Mouse (Mus musculus) stomach, embryonic 16.5 days (tissue): ENCODE results near the gene Galnt6. TPM values are rescaled to one million over a fixed set of nuclear protein-coding genes. Genes with fewer than 3 reads are reported as not detected.

Experiments
- ATAC-seq: fragments of 200-750 bp; cut with Nextera tagmentation; 2 replicates; pipeline ENCODE4 v1.8.0; 2017; ENCODE audit warnings: moderate number of reproducible peaks, moderate TSS enrichment; ENCODE audit not compliant: insufficient read depth, low FRiP score
- H3K27ac ChIP-seq: fragments of 300-500 bp; sonication (generic); 2 replicates; pipeline ENCODE4 v1.5.1; 2014; ENCODE audit warnings: low read length
- H3K27me3 ChIP-seq: fragments of 300-500 bp; sonication (generic); 2 replicates; pipeline ENCODE4 v1.6.1; 2014; ENCODE audit warnings: low read length, control low read depth, mixed read lengths; ENCODE audit not compliant: control insufficient read depth, insufficient read depth
- H3K36me3 ChIP-seq: fragments of 300-500 bp; sonication (generic); 2 replicates; pipeline ENCODE4 v1.6.1; 2014; ENCODE audit warnings: low read length; ENCODE audit not compliant: control insufficient read depth, insufficient read depth
- H3K4me1 ChIP-seq: fragments of 300-500 bp; sonication (generic); 2 replicates; pipeline ENCODE4 v1.6.1; 2014; ENCODE audit warnings: low read length, control low read depth, mixed read lengths; ENCODE audit not compliant: control insufficient read depth, insufficient read depth
- H3K4me2 ChIP-seq: fragments of 300-500 bp; sonication (generic); 2 replicates; pipeline ENCODE4 v1.6.1; 2014; ENCODE audit warnings: low read depth, low read length, mixed read lengths
- H3K4me3 ChIP-seq: fragments of 300-500 bp; sonication (generic); replicated peaks from 2 replicates; pipeline ENCODE4 v1.5.1; 2014; ENCODE audit warnings: mild to moderate bottlenecking, low read length
- H3K9ac ChIP-seq: fragments of 300-500 bp; sonication (generic); 2 replicates; pipeline ENCODE4 v1.6.1; 2014; ENCODE audit warnings: low read length
- H3K9me3 ChIP-seq: fragments of 300-500 bp; sonication (generic); replicated peaks from 2 replicates; pipeline ENCODE4 v1.6.1; 2016; ENCODE audit warnings: low read length, control low read depth; ENCODE audit not compliant: control insufficient read depth
- WGBS: fragments of 180-500 bp; shearing (Covaris S2); extraction: QIAGEN DNeasy Blood & Tissue Kit; methylation state at CpG from one replicate; pipeline ENCODE4 v1.1.7; 2014; 5-methylcytosine and 5-hydroxymethylcytosine counted together
- microRNA-seq: library from miRNA; unstranded; fragments of <30 nt; microRNA quantifications from one replicate; pipeline ENCODE4, GENCODE M21; 2016
- polyA plus RNA-seq: library from polyadenylated mRNA; unstranded; fragments of >200 nt; fragmentation: Nextera tagmentation; extraction: Ambion mirVana; gene quantifications from 2 replicates; pipeline ENCODE4 v1.2.1, GENCODE M21; 2015

The Galnt6 gene
- polyA plus RNA-seq, 1 experiment from 2014 or later = 6.9 TPM

DNA sequence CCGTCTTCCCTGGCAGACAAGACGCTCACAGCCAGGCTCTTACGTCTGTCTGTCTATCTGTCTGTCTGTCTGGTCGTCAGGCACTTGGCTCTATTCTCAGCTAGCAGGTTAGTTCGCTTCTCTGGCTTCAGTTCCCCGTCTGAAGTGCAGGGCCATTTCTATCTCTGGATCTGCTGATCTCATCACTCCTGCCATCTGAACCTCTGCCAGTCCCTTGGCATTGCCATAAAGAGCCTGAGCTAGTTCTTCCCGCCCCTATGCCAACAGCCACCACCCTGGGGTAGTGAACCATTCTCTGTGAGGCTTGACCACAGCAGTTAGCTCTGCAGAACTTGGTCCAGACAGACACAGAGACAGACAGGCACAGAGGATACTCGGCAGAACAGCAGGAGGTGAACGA, 68.9 kb downstream of the Galnt6 start:
- no peak overlapping the region for H3K4me2 ChIP-seq
- H3K27me3 ChIP-seq = no peaks in the 10 kb centered on the region
- H3K36me3 ChIP-seq = no peaks in the 10 kb centered on the region
- no peak overlapping the region for H3K27ac ChIP-seq
- no peak overlapping the region for H3K9ac ChIP-seq
- ATAC-seq = no peak
- no peaks in the 10 kb centered on the region for H3K9me3 ChIP-seq
- 0 out of 2 replicates have a peak, but pooled peaks cover 6% of the 10 kb centered on the region for H3K4me1 ChIP-seq
- H3K4me3 ChIP-seq = no peak overlapping the region
- 83% methylated on average over 9 of the region's 9 CpGs for WGBS

DNA sequence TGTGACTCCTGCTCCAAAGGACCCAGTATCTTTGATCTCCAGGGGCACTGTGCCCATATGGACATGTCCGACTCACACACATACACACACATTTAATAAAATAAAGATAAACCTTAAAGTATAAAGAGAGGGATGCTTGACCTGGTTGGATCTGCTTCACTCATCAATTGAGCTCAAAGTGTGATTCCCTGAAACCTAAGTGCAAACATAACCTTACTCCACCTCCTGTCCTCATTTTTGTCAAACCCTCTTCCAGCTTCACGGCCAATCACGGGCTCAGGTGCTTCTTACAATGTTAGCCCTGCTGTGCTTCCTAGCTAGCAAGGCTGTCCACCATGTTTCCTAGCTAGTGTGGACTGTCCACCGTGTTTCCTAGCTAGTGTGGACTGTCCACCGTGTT, 74.0 kb downstream of the Galnt6 start:
- 85% methylated on average over 5 of the region's 5 CpGs for WGBS
- Histone ChIP-seq H3K9me3 (no peaks in the 10 kb centered on the region), H3K4me1 (no peaks in the 10 kb centered on the region), H3K27me3 (no peaks in the 10 kb centered on the region), H3K9ac (no peak overlapping the region), H3K27ac (no peak overlapping the region), H3K4me2 (no peak overlapping the region), H3K4me3 (no peak overlapping the region), H3K36me3 (no peaks in the 10 kb centered on the region)
- ATAC-seq = no peak

DNA sequence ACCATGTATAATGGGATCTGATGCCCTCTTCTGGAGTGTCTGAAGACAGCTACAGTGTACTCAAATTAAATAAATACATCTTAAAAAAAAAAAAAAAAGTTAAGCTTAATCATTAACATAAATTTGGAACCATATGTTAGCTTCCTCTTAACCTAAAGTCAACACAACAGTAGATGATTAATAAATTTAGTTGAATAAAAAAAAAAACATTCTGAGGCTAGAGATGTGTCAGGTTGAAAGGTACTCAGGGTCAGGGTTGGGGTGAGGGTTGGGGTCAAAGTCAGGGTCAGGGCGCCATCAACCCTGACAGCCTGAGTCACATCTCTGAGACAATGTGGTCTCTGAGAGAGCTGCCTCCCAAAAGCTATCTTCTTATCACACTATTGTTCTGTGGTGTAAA, 74.9 kb downstream of the Galnt6 start:
- no peak overlapping the region for H3K9ac ChIP-seq
- no peak overlapping the region for H3K4me2 ChIP-seq
- 79% methylated on average over 1 of the region's 1 CpGs for WGBS
- H3K27me3 ChIP-seq = no peaks in the 10 kb centered on the region
- no peaks in the 10 kb centered on the region for H3K36me3 ChIP-seq
- no peaks in the 10 kb centered on the region for H3K9me3 ChIP-seq
- no peak overlapping the region for H3K4me3 ChIP-seq
- no peak overlapping the region for H3K27ac ChIP-seq
- H3K4me1 ChIP-seq = no peaks in the 10 kb centered on the region
- ATAC-seq = no peak

DNA sequence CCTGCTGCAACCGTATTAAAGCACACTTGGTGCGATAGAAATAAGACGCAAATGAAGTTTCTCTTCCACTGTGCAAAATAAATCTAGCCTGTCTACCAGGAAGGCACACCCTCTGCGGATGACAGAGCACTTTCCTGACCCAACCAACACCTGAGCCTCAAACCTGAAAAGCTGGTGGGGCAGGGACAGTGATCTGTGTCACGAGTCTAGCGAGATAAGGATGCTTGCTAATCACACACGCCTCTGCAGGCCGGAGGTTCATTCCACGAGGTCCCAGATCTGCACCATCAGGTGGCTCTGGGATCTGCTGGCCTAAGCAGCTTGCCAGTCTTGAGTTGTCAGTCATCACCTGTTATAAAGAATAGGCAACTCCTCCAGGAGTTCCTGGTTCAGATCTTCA, 77.6 kb downstream of the Galnt6 start:
- H3K4me3 ChIP-seq = no peak overlapping the region
- no peak overlapping the region for H3K9ac ChIP-seq
- H3K4me1 ChIP-seq = no peaks in the 10 kb centered on the region
- H3K36me3 ChIP-seq = no peaks in the 10 kb centered on the region
- H3K4me2 ChIP-seq = no peak overlapping the region
- WGBS = 53% methylated on average over 9 of the region's 9 CpGs
- H3K9me3 ChIP-seq = no peaks in the 10 kb centered on the region
- ATAC-seq = peak; percentile 93
- H3K27ac ChIP-seq = peak overlapping the region; percentile 53
- no peaks in the 10 kb centered on the region for H3K27me3 ChIP-seq

DNA sequence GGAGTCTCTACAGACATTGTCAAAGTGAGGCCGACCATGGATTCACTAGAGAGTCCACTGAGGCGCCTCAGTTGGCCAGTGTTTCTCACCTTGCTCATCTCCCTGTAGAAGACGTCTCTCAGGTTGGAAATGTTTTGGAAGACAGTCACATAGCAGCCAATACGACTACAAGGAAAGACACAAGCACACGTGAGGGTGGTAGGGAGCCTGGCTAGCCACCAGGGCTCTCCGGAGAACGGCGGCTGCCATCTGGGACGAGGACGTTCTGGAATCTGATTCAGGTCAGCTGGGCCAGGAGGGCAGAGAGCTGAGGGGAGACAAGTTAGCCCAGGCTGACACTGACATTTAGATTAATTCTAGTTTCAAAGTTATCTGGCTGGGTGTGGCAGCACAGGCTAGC, 79.1 kb downstream of the Galnt6 start:
- Histone ChIP-seq H3K4me3 (no peak overlapping the region), H3K36me3 (no peaks in the 10 kb centered on the region), H3K4me2 (no peak overlapping the region), H3K9ac (no peak overlapping the region), H3K4me1 (no peaks in the 10 kb centered on the region), H3K27ac (no peak overlapping the region), H3K9me3 (no peaks in the 10 kb centered on the region), H3K27me3 (no peaks in the 10 kb centered on the region)
- 83% methylated on average over 10 of the region's 10 CpGs for WGBS
- no peak for ATAC-seq

DNA sequence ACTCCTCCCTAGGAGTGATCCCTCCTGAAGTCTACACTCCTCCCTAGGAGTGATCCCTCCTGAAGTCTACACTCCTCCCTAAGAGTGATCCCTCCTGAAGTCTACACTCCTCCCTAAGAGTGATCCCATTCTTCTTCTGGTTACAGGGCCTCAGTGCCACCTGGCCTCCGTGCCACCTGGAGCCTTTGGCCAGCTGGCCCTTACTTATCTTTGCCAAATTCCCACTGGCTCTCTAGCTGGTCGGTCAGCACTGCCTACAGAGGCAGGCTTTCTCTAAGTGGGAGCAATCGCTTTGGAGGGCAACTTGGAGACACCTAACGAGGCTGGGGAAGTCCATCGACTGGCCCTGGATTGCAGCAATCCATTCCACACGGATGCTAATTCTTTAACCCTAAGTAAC, 83.0 kb downstream of the Galnt6 start:
- H3K36me3 ChIP-seq = no peaks in the 10 kb centered on the region
- no peak overlapping the region for H3K4me3 ChIP-seq
- WGBS = 76% methylated on average over 6 of the region's 6 CpGs
- no peak overlapping the region for H3K4me2 ChIP-seq
- H3K4me1 ChIP-seq = no peaks in the 10 kb centered on the region
- no peaks in the 10 kb centered on the region for H3K27me3 ChIP-seq
- H3K9ac ChIP-seq = no peak overlapping the region
- ATAC-seq = no peak
- H3K27ac ChIP-seq = no peak overlapping the region
- H3K9me3 ChIP-seq = no peaks in the 10 kb centered on the region

DNA sequence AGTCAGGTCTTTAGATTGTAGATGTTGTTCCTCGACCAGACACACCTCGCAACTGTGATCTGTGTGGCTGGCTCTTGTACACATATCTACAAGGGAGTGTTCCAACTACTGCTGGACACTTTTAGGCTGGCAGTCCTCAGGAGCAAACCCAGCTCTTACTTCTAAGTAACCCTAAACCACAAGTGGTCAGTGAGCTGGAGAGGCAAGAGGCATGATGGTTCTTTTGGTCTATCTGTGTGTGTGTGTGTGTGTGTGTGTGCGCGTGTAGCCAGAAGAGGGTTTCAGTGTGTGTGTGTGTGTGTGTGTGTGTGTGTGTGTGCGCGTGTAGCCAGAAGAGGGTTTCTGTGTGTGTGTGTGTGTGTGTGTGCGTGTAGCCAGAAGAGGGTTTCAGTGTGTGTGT, 86.7 kb downstream of the Galnt6 start:
- Histone ChIP-seq H3K9me3 (no peaks in the 10 kb centered on the region), H3K27me3 (0 out of 2 replicates have a peak, but pooled peaks cover 5% of the 10 kb centered on the region), H3K4me1 (peaks cover 3% of the 10 kb centered on the region; the same call in 1 of the 2 replicates), H3K9ac (no peak overlapping the region), H3K36me3 (no peaks in the 10 kb centered on the region), H3K4me3 (no peak overlapping the region), H3K27ac (no peak overlapping the region), H3K4me2 (no peak overlapping the region)
- no peak for ATAC-seq
- WGBS = 86% methylated on average over 7 of the region's 7 CpGs

Small RNA genes within 50 kb of the gene (microRNA-seq; reads per million reads assigned to microRNA genes)
- not detected for gene Mir6961

Other genes with a start within 250 kb of the Galnt6 start
- gene Csrnp2, start 233.9 kb downstream of the Galnt6 start, polyA plus RNA-seq = 6.7 and 7.3 TPM in 2 replicates
- gene Tfcp2, start 177.4 kb downstream of the Galnt6 start, polyA plus RNA-seq = 20.0 and 21.3 TPM in 2 replicates
- gene Pou6f1, start 129.4 kb downstream of the Galnt6 start, polyA plus RNA-seq = 3.5 and 5.3 TPM in 2 replicates
- gene Dazap2, start 114.0 kb downstream of the Galnt6 start, polyA plus RNA-seq = 194 and 213 TPM in 2 replicates
- gene Smagp, start 92.4 kb downstream of the Galnt6 start, polyA plus RNA-seq = 40.6 and 51.8 TPM in 2 replicates
- 6.0 and 6.3 TPM in 2 replicates for gene Bin2, start 59.8 kb downstream of the Galnt6 start, polyA plus RNA-seq
- gene Cela1, start 41.5 kb downstream of the Galnt6 start, polyA plus RNA-seq = 250 and 388 TPM in 2 replicates
- gene Slc4a8, start 32.4 kb upstream of the Galnt6 start, polyA plus RNA-seq = 3.9 and 4.7 TPM in 2 replicates
- 0.77 and 0.97 TPM in 2 replicates for gene Scn8a, start 140.5 kb upstream of the Galnt6 start, polyA plus RNA-seq